Mouse (Mus musculus) embryonic facial prominence, embryonic 10.5 days (tissue): ENCODE measurements around the gene Snrpc. TPM values are rescaled to one million over a fixed set of nuclear protein-coding genes. Genes with fewer than 3 reads are reported as not detected.

ENCODE experiments used
- DNase-seq: peaks from one replicate; pipeline ENCODE4 v3.0.0-alpha.2; 2017; ENCODE audit warnings: low spot score
- H3K27ac ChIP-seq: fragments of 300-500 bp; sonication (generic); replicated peaks from 2 replicates; pipeline ENCODE4 v1.5.1; 2016; ENCODE audit warnings: mild to moderate bottlenecking
- H3K27me3 ChIP-seq: fragments of 300-500 bp; sonication (generic); replicated peaks from 2 replicates; pipeline ENCODE4 v1.6.1; 2016; ENCODE audit warnings: low read depth, mild to moderate bottlenecking; ENCODE audit not compliant: poor library complexity, severe bottlenecking
- H3K36me3 ChIP-seq: fragments of 300-500 bp; sonication (generic); replicated peaks from 2 replicates; pipeline ENCODE4 v1.6.1; 2016; ENCODE audit warnings: mild to moderate bottlenecking, moderate library complexity
- H3K4me1 ChIP-seq: fragments of 300-500 bp; sonication (generic); 2 replicates; pipeline ENCODE4 v1.6.1; 2016
- H3K4me3 ChIP-seq: fragments of 300-500 bp; sonication (generic); 2 replicates; pipeline ENCODE4 v1.5.1; 2016; ENCODE audit warnings: mild to moderate bottlenecking, moderate library complexity
- H3K9me3 ChIP-seq: fragments of 300-500 bp; sonication (generic); 2 replicates; pipeline ENCODE4 v1.6.1; 2016; ENCODE audit warnings: mild to moderate bottlenecking
- WGBS: fragments of 180-500 bp; shearing (Covaris S2); methylation state at CpG from one replicate; pipeline ENCODE4 v1.1.7; 2016; 5-methylcytosine and 5-hydroxymethylcytosine counted together
- polyA plus RNA-seq: library from polyadenylated mRNA; unstranded; fragments of >200 nt; fragmentation: Nextera tagmentation; extraction: Ambion mirVana; gene quantifications from 2 replicates; pipeline ENCODE4 v1.2.1, GENCODE M21; 2016

The Snrpc gene
- polyA plus RNA-seq, 1 experiment from 2014 or later = 414 TPM

DNA sequence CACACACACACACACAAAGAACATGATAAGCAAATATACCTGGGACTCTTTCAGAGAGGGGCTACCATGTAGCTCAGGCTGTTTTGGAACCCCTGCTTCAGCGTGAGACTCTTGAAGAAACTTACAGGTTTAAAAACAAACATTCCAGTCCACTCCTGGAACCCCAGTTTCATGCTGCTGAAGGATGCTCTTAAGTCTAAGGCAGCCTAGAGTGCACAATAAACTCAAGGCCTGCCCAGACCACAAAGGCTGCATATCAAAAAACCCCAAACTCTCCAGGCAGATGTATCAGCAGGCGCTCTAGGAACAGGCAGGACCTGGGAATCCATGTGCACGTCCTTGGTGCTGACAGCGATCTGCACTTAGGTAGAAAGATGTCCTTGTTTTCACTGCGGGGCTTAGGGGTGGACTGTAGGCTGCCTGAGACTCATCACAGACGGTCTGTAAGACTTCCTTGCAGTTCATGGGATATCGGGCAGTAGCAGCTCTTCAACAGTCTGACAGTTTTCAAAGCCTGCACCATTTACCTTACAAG is 33.7 kb upstream of the Snrpc start:
- 86% methylated on average over 7 of the region's 7 CpGs for WGBS
- Histone ChIP-seq H3K9me3 (no peaks in the 10 kb centered on the region), H3K27ac (no peak overlapping the region), H3K4me1 (peaks cover 31% of the 10 kb centered on the region), H3K27me3 (no peaks in the 10 kb centered on the region), H3K36me3 (no peaks in the 10 kb centered on the region), H3K4me3 (no peak overlapping the region)
- no peak for DNase-seq

DNA sequence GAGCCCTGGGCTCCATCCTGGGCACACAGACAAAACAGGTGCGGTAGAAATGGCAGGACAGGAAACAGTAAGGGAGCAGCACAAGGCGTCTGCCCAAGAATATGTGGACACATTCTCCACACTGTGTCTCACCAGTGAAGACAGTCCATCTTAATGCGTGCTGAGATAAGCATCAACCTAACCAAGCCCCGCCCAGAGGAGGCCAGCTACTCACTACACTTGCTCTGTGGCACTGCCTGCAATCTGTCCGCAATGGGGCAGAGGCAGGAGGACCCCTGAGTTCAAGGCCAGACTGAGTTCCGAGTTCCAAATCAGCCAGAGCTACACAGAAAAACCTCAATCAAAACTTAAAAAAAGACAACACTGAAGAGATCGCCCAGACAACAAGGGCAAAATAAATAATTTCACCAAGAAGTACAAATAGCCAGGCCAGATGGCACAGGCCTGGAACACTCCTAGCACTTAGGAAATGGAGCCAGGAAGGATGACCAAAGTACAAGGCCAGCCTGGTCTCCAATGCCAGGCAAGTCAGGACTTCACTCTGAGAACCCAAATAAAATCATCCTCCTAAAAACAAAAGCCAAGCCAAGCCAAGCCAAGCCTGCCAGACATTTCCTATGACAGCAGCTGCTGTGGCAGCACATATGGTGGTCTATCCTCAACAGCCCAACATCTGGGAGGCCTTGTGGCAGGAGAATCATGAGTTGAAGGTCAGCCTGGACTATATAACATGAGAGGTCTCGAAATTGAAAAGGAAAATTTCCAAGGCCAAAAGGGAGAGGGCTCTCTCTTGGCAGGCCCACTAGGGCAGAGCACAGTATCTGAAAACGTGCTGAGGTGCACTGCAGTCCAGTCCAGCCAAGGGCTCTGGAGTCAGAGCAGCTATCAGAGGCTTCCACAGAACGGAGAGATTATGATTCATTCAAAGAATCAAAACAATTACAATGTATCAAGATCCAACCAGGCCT is 32.9 kb upstream of the Snrpc start:
- no peak overlapping the region for H3K4me3 ChIP-seq
- DNase-seq = no peak
- no peak overlapping the region for H3K27ac ChIP-seq
- peaks cover 23% of the 10 kb centered on the region for H3K4me1 ChIP-seq
- 88% methylated on average over 10 of the region's 10 CpGs for WGBS
- no peaks in the 10 kb centered on the region for H3K9me3 ChIP-seq
- no peaks in the 10 kb centered on the region for H3K27me3 ChIP-seq
- H3K36me3 ChIP-seq = no peaks in the 10 kb centered on the region; the same call in 1 of the 2 replicates

DNA sequence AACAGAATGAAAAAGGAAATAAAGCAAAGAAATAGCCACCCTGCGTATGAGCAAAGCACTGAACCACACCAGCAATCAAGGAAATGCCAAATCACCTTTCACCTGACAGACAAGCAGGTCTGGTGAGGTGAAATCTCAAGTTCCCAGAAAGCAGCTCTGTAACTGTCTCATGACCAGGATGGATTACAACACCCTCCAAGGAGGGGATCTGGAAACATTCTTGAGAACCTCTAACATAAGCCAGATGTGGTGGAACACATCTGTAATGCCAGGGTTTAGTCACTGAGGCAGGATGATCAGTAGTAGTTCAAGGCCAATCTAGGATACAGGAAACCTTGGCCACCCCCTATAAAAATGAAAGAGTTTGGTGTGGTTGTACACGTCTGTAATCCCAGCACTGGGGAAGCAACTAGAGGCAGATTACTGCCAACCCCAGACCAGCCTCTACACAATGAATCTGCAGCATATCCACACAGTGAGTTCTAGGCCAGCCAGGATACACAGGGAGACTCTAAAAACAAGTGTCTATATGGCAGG is 30.3 kb upstream of the Snrpc start:
- DNase-seq = no peak

DNA sequence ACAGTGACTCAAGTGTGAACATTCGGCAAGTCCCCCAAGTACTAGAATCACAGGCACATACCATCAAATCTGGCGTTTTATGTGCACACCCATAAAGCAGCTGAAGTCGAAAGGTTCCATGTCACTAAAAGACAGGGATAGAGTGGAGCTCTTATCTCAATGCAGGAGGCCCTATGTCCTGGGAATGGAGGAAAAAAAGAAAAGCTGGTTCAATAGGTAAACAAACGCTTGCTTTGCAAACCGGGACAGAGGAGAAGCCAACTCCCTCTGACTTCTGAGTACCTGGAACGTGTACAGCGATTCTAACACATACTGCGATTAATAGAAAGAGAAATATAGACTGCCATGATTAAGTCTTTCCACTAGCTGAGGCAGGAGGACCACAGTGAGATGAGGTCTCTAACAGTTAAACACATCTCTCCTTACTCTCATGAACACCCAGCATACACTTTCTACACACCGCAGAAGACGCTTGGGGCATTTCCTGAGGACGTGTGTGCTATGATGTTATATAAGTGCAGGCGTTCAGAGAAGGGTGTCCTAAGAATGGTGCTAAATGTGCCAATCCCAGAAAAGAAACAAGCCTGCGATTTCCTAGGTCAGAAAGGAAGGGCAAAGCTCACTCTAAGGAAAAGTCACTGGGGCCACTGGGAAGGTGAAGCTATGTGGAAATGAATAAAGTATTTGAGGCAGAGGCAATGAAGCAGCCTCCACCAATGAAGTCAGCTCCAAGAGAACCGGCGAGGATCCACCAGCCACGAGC is 27.2 kb upstream of the Snrpc start:
- H3K4me3 ChIP-seq = no peak overlapping the region
- 91% methylated on average over 16 of the region's 16 CpGs for WGBS
- DNase-seq = no peak
- no peaks in the 10 kb centered on the region for H3K9me3 ChIP-seq
- peaks cover 9% of the 10 kb centered on the region for H3K4me1 ChIP-seq
- no peaks in the 10 kb centered on the region for H3K27me3 ChIP-seq
- peaks cover 4% of the 10 kb centered on the region; the same call in 1 of the 2 replicates for H3K36me3 ChIP-seq
- no peak overlapping the region for H3K27ac ChIP-seq

More for the DNA sequence above, 30.3 kb upstream of the Snrpc start:
- 72% methylated on average over 2 of the region's 2 CpGs for WGBS
- no peak overlapping the region for H3K27ac ChIP-seq
- H3K4me1 ChIP-seq = peaks cover 13% of the 10 kb centered on the region
- no peaks in the 10 kb centered on the region for H3K27me3 ChIP-seq
- H3K9me3 ChIP-seq = no peaks in the 10 kb centered on the region
- H3K36me3 ChIP-seq = peaks cover 4% of the 10 kb centered on the region; the same call in 1 of the 2 replicates
- H3K4me3 ChIP-seq = no peak overlapping the region

DNA sequence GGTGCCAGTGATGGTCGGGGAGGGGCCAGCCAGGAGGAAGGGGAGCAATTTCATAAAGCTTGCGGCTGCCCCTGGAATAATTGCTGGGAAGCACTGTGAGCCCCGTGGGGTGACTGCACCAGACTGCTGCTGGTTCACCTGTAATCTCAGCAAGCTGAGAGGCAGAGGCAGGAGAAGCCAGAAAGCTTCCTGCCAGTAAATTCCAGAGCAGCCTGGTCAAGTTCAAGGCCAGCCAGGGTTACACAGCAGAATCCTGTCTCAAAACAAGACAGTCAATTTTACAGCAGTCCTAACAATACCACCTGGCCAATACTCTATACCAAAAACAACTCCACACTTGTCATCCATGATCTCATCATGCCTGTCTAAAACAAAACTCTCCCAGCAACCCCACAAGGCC is 26.0 kb upstream of the Snrpc start:
- 82% methylated on average over 3 of the region's 3 CpGs for WGBS
- Histone ChIP-seq H3K27me3 (no peaks in the 10 kb centered on the region), H3K4me3 (no peak overlapping the region), H3K9me3 (no peaks in the 10 kb centered on the region), H3K4me1 (peaks cover 9% of the 10 kb centered on the region), H3K27ac (no peak overlapping the region), H3K36me3 (peaks cover 4% of the 10 kb centered on the region; the same call in 1 of the 2 replicates)
- no peak for DNase-seq

DNA sequence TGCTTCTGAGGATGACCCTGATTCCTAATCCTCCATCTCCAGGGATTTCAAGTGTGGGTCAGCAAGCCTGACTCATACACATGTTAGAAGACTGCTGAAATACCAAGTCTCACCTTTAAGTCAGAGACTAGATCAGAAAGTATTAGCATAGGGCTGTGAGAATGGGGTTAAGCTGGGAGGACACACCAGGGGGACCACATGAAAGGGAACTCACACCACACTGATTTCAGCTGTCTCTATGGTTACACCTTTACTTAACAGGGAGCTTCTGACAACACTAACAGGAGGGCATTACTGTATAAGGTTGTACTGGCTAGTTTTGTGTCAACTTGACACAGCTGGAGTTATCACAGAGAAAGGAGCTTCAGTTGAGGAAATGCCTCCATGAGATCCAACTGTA is 23.3 kb upstream of the Snrpc start:
- H3K9me3 ChIP-seq = no peaks in the 10 kb centered on the region
- no peak overlapping the region for H3K4me3 ChIP-seq
- H3K27me3 ChIP-seq = no peaks in the 10 kb centered on the region
- H3K36me3 ChIP-seq = peaks cover 4% of the 10 kb centered on the region; the same call in 1 of the 2 replicates
- no peak overlapping the region for H3K27ac ChIP-seq
- peaks cover 20% of the 10 kb centered on the region for H3K4me1 ChIP-seq
- no peak for DNase-seq

DNA sequence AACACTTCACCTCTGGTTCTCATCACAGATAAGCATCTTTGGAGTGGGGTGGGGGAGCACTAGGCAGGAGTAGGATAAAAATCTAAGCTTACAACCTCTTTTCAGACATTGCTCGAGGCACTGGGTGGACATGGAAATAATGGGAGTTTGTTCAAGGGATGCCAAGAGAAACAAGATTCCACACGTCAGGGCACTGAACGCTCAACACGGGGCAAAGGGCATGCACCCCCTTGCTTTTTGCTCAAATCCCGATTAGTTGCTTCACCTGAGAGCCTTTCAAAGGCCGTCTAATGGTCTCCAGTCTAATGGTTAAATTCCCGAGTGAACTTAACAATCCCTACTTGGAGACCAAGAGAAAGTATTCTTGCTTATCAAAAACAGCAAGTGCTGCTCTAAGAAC is 18.9 kb upstream of the Snrpc start:
- Histone ChIP-seq H3K9me3 (no peaks in the 10 kb centered on the region), H3K27me3 (no peaks in the 10 kb centered on the region), H3K4me3 (peak overlapping the region; percentile 100), H3K27ac (peak overlapping the region; percentile 93), H3K4me1 (peaks cover 32% of the 10 kb centered on the region), H3K36me3 (no peaks in the 10 kb centered on the region)
- 12% methylated on average over 7 of the region's 7 CpGs for WGBS
- peak; percentile 23 for DNase-seq

DNA sequence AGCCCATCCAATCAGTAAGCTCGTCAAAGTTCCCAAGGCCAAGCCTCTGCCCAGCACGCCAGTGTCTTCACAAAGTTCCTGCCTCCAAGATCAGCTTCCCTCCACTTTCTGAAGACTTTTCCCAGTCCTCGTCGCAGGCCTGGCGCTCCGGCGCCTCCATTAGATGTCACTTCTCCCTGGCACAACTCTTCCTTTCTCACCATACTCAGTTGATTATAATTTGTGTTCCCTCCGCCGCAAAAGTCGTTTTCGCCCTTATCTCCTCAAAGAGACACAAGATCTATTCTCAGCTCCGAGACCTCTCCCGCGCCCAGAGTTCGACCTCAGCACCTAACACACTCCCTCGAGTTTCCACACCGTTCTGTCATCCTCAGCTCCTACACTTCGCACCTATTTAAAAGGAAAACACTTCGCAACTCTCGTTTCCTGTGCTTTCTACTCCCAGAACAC is 18.4 kb upstream of the Snrpc start:
- 1% methylated on average over 20 of the region's 20 CpGs for WGBS
- H3K4me1 ChIP-seq = peaks cover 32% of the 10 kb centered on the region
- H3K36me3 ChIP-seq = no peaks in the 10 kb centered on the region
- H3K27me3 ChIP-seq = no peaks in the 10 kb centered on the region
- no peaks in the 10 kb centered on the region for H3K9me3 ChIP-seq
- DNase-seq = peak; percentile 50
- H3K4me3 ChIP-seq = peak overlapping the region; percentile 100
- H3K27ac ChIP-seq = peak overlapping the region; percentile 93

DNA sequence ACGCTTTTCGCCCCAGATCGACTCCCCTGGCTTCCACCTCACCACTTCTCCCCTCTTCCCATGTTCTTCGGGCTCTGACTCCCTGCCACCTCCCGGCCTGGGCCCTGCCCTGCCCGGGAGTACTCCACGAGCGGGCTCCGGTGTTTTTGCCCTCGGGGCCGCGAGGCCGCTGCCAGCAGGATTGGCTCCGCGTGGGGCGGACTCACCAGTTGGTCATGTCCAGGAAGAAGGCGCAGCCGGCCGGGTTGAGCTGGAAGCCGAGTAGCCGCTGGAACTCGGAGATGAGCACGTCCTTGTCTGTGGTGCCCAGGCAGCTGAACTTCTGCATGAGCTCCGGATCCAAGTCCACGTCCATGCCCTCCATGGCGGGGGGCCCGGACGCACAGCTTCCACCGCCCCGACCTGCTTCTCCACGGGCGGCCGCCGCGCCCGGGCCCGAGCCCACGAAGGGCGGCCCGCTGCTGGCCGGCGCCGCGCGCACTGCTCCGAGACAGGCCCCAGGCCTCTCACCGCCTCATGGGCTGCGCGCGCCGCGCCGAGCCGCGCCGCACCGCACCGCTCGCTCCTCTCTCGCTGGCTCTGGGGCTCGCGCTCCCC is 17.9 kb upstream of the Snrpc start:
- no peak for DNase-seq
- peak overlapping the region; percentile 100 for H3K4me3 ChIP-seq
- H3K9me3 ChIP-seq = no peaks in the 10 kb centered on the region
- H3K27ac ChIP-seq = peak overlapping the region; percentile 93
- H3K4me1 ChIP-seq = peaks cover 32% of the 10 kb centered on the region
- no peaks in the 10 kb centered on the region for H3K27me3 ChIP-seq
- WGBS = under 1% methylated on average over 62 of the region's 62 CpGs
- H3K36me3 ChIP-seq = no peaks in the 10 kb centered on the region

DNA sequence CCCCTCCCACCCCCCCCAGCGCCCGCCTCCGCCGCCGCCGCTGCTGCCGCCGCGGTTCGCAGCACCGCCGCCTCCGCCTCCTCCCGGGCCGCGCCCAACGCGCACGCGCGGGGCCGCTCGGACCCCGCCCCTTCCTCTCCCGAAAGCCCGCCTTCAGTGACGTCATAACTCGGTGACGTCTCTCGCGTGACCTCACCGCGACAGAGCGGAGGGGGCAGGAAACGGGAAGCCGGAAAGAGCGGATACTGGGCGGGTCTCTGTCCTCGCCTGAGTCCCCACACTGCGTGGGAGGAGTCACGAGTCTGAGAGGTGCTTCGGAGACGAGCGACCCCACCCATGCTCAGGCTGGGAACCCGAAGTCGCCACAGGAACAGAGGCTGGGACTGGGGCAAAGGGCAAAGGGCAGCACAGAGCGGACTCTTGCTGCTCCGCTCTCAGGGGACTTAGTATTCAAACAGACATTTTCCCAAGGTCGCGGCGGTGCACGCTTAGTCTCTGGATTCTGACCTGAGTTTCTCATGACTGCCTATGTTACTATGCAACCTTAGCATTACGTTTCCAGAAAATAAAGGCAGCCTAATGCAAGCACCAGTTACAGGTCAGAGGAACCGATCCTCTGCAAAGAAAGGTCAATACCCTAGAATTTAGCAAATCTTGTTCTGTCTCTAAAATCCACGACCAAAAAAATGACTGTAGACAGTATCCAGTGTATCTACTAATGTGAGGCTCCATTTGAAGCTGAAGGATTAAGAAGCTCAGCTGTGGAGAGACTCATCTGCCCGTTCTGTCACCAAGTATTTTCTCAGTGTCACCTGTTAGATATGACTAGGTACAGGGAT is 17.2 kb upstream of the Snrpc start, which contains the start of gene D17Wsu92e:
Gene D17Wsu92e, minus strand, starts transcription at position 81 of the 839 bp plus-strand sequence.
- no peaks in the 10 kb centered on the region for H3K36me3 ChIP-seq
- peaks cover 39% of the 10 kb centered on the region for H3K4me1 ChIP-seq
- peak; percentile 99 for DNase-seq
- H3K9me3 ChIP-seq = no peaks in the 10 kb centered on the region
- no peaks in the 10 kb centered on the region for H3K27me3 ChIP-seq
- peak within 1 kb of the TSS; percentile 93 for H3K27ac ChIP-seq
- 2% methylated on average over 50 of the region's 56 CpGs for WGBS
- H3K4me3 ChIP-seq = peak within 1 kb of the TSS; percentile 100
